Mouse (Mus musculus) CH12.LX (cell line): ENCODE results near the gene Sipa1l3. TPM values are rescaled to one million over a fixed set of nuclear protein-coding genes. Genes with fewer than 3 reads are reported as not detected.

Experiments
- DNase-seq: peaks from one replicate; pipeline ENCODE4 v3.0.0-alpha.2; 2013; ENCODE audit errors: extremely low read depth
- H3K27ac ChIP-seq: 2 replicates; pipeline ENCODE4 v1.5.1; 2012; ENCODE audit warnings: low read depth, mild to moderate bottlenecking, control low read depth, moderate library complexity; ENCODE audit not compliant: insufficient read depth
- H3K27me3 ChIP-seq: replicated peaks from 2 replicates; pipeline ENCODE3; 2012; ENCODE audit warnings: inconsistent platforms
- H3K36me3 ChIP-seq, 2 experiments: replicated peaks in 1 of 2; 2 replicates each; pipeline versions ENCODE3 to v1.6.1; 2012; ENCODE audit warnings: inconsistent platforms in 1 of 2, low read length in 1 of 2, mild to moderate bottlenecking in 1 of 2, mixed read lengths in 1 of 2, moderate library complexity in 1 of 2; ENCODE audit not compliant: control insufficient read depth in 1 of 2, insufficient read depth in 1 of 2
- H3K4me1 ChIP-seq, 2 experiments: 2 replicates each; pipeline ENCODE4 v1.6.1; 2012; ENCODE audit warnings: inconsistent platforms in 1 of 2, moderate library complexity in 1 of 2; ENCODE audit not compliant: insufficient read depth in 2 of 2, control insufficient read depth in 1 of 2
- H3K4me2 ChIP-seq: 2 replicates; pipeline ENCODE4 v1.6.1; 2012; ENCODE audit warnings: low read depth, mild to moderate bottlenecking, control low read depth; ENCODE audit not compliant: poor library complexity, insufficient read depth, severe bottlenecking
- H3K4me3 ChIP-seq, 3 experiments: fragments of 150-350 bp in 1 of 3; sonication (generic) in 1 of 3; replicated peaks in 1 of 3; 2 replicates each; pipeline versions ENCODE3 to v1.5.1; 2011 to 2012; ENCODE audit warnings: low read depth in 2 of 3, low read length in 2 of 3, mild to moderate bottlenecking in 2 of 3, moderate library complexity in 2 of 3, control low read depth in 1 of 3, improper control_type of control experiment in 1 of 3, inconsistent platforms in 1 of 3, mixed read lengths in 1 of 3; ENCODE audit not compliant: poor library complexity in 1 of 3
- H3K79me2 ChIP-seq: replicated peaks from 2 replicates; pipeline ENCODE4 v1.6.1; 2012; ENCODE audit warnings: mild to moderate bottlenecking, moderate library complexity; ENCODE audit not compliant: control insufficient read depth, poor library complexity, insufficient read depth, severe bottlenecking; ENCODE audit errors: extremely low read depth
- H3K9ac ChIP-seq: 2 replicates; pipeline ENCODE4 v1.6.1; 2012; ENCODE audit warnings: low read depth, mild to moderate bottlenecking, control low read depth, moderate library complexity; ENCODE audit not compliant: insufficient read depth
- H3K9me3 ChIP-seq: replicated peaks from 2 replicates; pipeline ENCODE3; 2012; ENCODE audit warnings: low read length, inconsistent platforms, mixed read lengths
- CTCF ChIP-seq, 2 experiments: IDR thresholded peaks in 1 of 2; conservative IDR thresholded peaks in 1 of 2; 2 replicates each; pipeline ENCODE4 v1.5.1; 2011 to 2012; ENCODE audit warnings: low read depth in 2 of 2, low read length in 2 of 2, improper control_type of control experiment in 1 of 2, inconsistent platforms in 1 of 2, mild to moderate bottlenecking in 1 of 2, moderate library complexity in 1 of 2
- MAFK ChIP-seq: IDR thresholded peaks from 2 replicates; pipeline ENCODE4 v1.6.1; 2011; ENCODE audit warnings: low read length, improper control_type of control experiment; ENCODE audit not compliant: insufficient replicate concordance
- MAZ ChIP-seq: IDR thresholded peaks from 2 replicates; pipeline ENCODE4 v1.6.1; 2012; ENCODE audit warnings: low read depth, mild to moderate bottlenecking, inconsistent platforms, low read length, improper control_type of control experiment, moderate library complexity
- MXI1 ChIP-seq: IDR thresholded peaks from 2 replicates; pipeline ENCODE4 v1.6.1; 2011; ENCODE audit warnings: mild to moderate bottlenecking, low read depth, low read length, improper control_type of control experiment
- NRF1 ChIP-seq: IDR thresholded peaks from 2 replicates; pipeline ENCODE4 v1.6.1; 2014; ENCODE audit warnings: low read depth, mild to moderate bottlenecking, inconsistent platforms, low read length, improper control_type of control experiment, moderate library complexity
- PAX5 ChIP-seq: IDR thresholded peaks from 2 replicates; pipeline ENCODE4 v1.6.1; 2012; ENCODE audit warnings: low read length, inconsistent platforms, mixed read lengths
- POLR2A ChIP-seq: IDR thresholded peaks from 2 replicates; pipeline ENCODE4 v1.6.1; 2011; ENCODE audit warnings: low read depth, mild to moderate bottlenecking, improper control_type of control experiment, low read length
- POLR2AphosphoS2 ChIP-seq: IDR thresholded peaks from 2 replicates; pipeline ENCODE4 v1.6.1; 2011; ENCODE audit warnings: low read depth, low read length, improper control_type of control experiment
- RAD21 ChIP-seq: IDR thresholded peaks from 2 replicates; pipeline ENCODE4 v1.6.1; 2011; ENCODE audit warnings: low read depth, mild to moderate bottlenecking, low read length, improper control_type of control experiment, moderate library complexity
- RCOR1 ChIP-seq: conservative IDR thresholded peaks from 2 replicates; pipeline ENCODE4 v1.6.1; 2012; ENCODE audit warnings: low read depth, mild to moderate bottlenecking, inconsistent platforms, low read length, improper control_type of control experiment
- USF1 ChIP-seq: IDR thresholded peaks from 2 replicates; pipeline ENCODE4 v1.6.1; 2014; ENCODE audit warnings: low read depth, mild to moderate bottlenecking, inconsistent platforms, low read length, improper control_type of control experiment
- ZC3H11A ChIP-seq: IDR thresholded peaks from 2 replicates; pipeline ENCODE4 v1.6.1; 2012; ENCODE audit warnings: low read depth, mild to moderate bottlenecking, inconsistent platforms, low read length, improper control_type of control experiment
- dilution Hi-C: fragments of 300-500 bp; cut with MboI; formaldehyde crosslinking; loops from 2 replicates; pipeline ENCODE4 v1.14.3; 2020; ENCODE audit warnings: low sequenced_read_pairs; ENCODE audit not compliant: extremely low pct_unique_long_range_greater_than_20kb, extremely low pct_ligation_motif_present
- in situ Hi-C: fragments of 300-500 bp; cut with MboI; formaldehyde crosslinking; loops from 3 replicates; pipeline ENCODE4 v1.14.3; 2019; ENCODE audit warnings: low sequenced_read_pairs, low pct_ligation_motif_present, low pct_unique_long_range_greater_than_20kb, mixed read lengths
- polyA plus RNA-seq: library from polyadenylated mRNA; unstranded; fragments of >175 nt; gene quantifications from 2 replicates; pipeline ENCODE4 v1.2.1, GENCODE M21; 2012; ENCODE audit warnings: low read depth; ENCODE audit not compliant: insufficient read length
- total RNA-seq, 2 experiments: library from RNA; depleted of rRNA; stranded (reverse); fragments of 300-350 nt in 1 of 2; fragments of >200 nt in 1 of 2; gene quantifications; 2 replicates each; pipeline ENCODE4 v1.2.3; 2012 to 2014

Sipa1l3 gene
- total and polyA plus RNA-seq, 3 experiments = 1.6 to 8.8 (median 5.9) TPM

GRCm38 (mm10) chr7:29328984-29329383 lies 189.5 kb downstream of the Sipa1l3 start:
- H3K27ac ChIP-seq = no peak overlapping the region
- no peaks in the 10 kb centered on the region for H3K9me3 ChIP-seq
- DNase-seq = no peak
- H3K4me3 ChIP-seq = no peak overlapping the region
- H3K36me3 ChIP-seq = peaks cover 5 to 56% of the 10 kb centered on the region in 2 experiments
- H3K79me2 ChIP-seq = no peaks in the 10 kb centered on the region
- no peak for TF ChIP-seq USF1
- no peak for TF ChIP-seq MAZ
- TF ChIP-seq MXI1 = no peak
- dilution Hi-C loops (no loop called here), in situ Hi-C loops (no loop called here)
- H3K9ac ChIP-seq = no peak overlapping the region
- peaks cover 0 to 11% of the 10 kb centered on the region in 2 experiments; a peak in 2 of 4 replicates for H3K4me1 ChIP-seq
- no peaks in the 10 kb centered on the region for H3K27me3 ChIP-seq
- H3K4me2 ChIP-seq = no peak overlapping the region

GRCm38 (mm10) chr7:29327087-29327486 lies 191.4 kb downstream of the Sipa1l3 start:
- DNase-seq = no peak
- dilution Hi-C loops = no loop called here
- TF ChIP-seq PAX5 (no peak), POLR2A (no peak), ZC3H11A (no peak), MAFK (no peak)
- TF ChIP-seq, all 38 proteins: peak for 0
- Histone ChIP-seq H3K9me3 (no peaks in the 10 kb centered on the region), H3K79me2 (no peaks in the 10 kb centered on the region), H3K36me3 (peaks cover 5 to 51% of the 10 kb centered on the region in 2 experiments), H3K9ac (no peak overlapping the region), H3K4me1 (peaks cover 0 to 11% of the 10 kb centered on the region in 2 experiments; a peak in 2 of 4 replicates), H3K4me3 (no peak overlapping the region), H3K27me3 (no peaks in the 10 kb centered on the region), H3K4me2 (no peak overlapping the region), H3K27ac (no peak overlapping the region)
- in situ Hi-C loops = no loop called here

GRCm38 (mm10) chr7:29319337-29320307 lies 198.8 kb downstream of the Sipa1l3 start:
- dilution Hi-C loops = no loop called here
- Histone ChIP-seq H3K4me1 (peaks cover 0 to 15% of the 10 kb centered on the region in 2 experiments; a peak in 2 of 4 replicates), H3K4me2 (no peak overlapping the region), H3K9me3 (no peaks in the 10 kb centered on the region), H3K36me3 (peaks cover 0 to 17% of the 10 kb centered on the region in 2 experiments), H3K27ac (no peak overlapping the region), H3K79me2 (no peaks in the 10 kb centered on the region), H3K27me3 (no peaks in the 10 kb centered on the region), H3K4me3 (no peak overlapping the region), H3K9ac (no peak overlapping the region)
- in situ Hi-C loops = no loop called here
- DNase-seq = no peak
- TF ChIP-seq RAD21 (peak; percentile 5), NRF1 (no peak), CTCF (conservative IDR thresholded peaks at IDR 0.05 in 1 of 2, IDR thresholded peaks at IDR 0.05 in 1 of 2; ENCODE audit: low read depth in 2 of 2, low read length in 2 of 2) (peak in 1 of 2 experiments; percentile 30; a peak in 2 of 4 replicates), POLR2AphosphoS2 (no peak), RCOR1 (no peak)
